Mouse (Mus musculus) layer of hippocampus, postnatal 14 days (tissue): ENCODE results near the gene Adgrg1. TPM values are rescaled to one million over a fixed set of nuclear protein-coding genes. Genes with fewer than 3 reads are reported as not detected.

Source experiments
- DNase-seq, 2 experiments: peaks; one replicate each; pipeline ENCODE4 v3.0.0; 2021 to 2022; ENCODE audit warnings: low spot score in 2 of 2, mixed read lengths in 1 of 2
- total RNA-seq, 2 experiments: library from RNA; stranded (reverse); gene quantifications; 2 replicates each; pipeline ENCODE4 v1.2.3; 2021

The Adgrg1 gene
- total RNA-seq, 2 experiments from 2014 or later: 113 to 146 TPM

- DNase-seq: no peak
Measured at GRCm38 (mm10) chr8:94994510-94994909, 20.0 kb downstream of the Adgrg1 start.

- peak in 1 of 2 experiments; percentile 77 for DNase-seq
Measured at GRCm38 (mm10) chr8:94995336-94995893, 20.9 kb downstream of the Adgrg1 start.

GRCm38 (mm10) chr8:94996037-94996436 is 21.5 kb downstream of the Adgrg1 start:
- no peak for DNase-seq

GRCm38 (mm10) chr8:94996899-94997856 is 22.6 kb downstream of the Adgrg1 start:
- DNase-seq: no peak

GRCm38 (mm10) chr8:94997857-94998243 is 23.3 kb downstream of the Adgrg1 start:
- no peak for DNase-seq

- no peak for DNase-seq
Measured at GRCm38 (mm10) chr8:94998431-94998830, 23.9 kb downstream of the Adgrg1 start.

- no peak for DNase-seq
Measured at GRCm38 (mm10) chr8:94999004-94999403, 24.5 kb downstream of the Adgrg1 start.

GRCm38 (mm10) chr8:94999956-95000355 is 25.4 kb downstream of the Adgrg1 start:
- DNase-seq: no peak

- DNase-seq: no peak
Measured at GRCm38 (mm10) chr8:95000684-95001083, 26.1 kb downstream of the Adgrg1 start.

GRCm38 (mm10) chr8:95001165-95001564 is 26.6 kb downstream of the Adgrg1 start:
- DNase-seq: no peak

- DNase-seq: peak in 1 of 2 experiments; percentile 84
Measured at GRCm38 (mm10) chr8:95001655-95002054, 27.1 kb downstream of the Adgrg1 start.

GRCm38 (mm10) chr8:95002089-95002655 is 27.6 kb downstream of the Adgrg1 start:
- no peak for DNase-seq

- no peak for DNase-seq
Measured at GRCm38 (mm10) chr8:95012442-95012919, 37.9 kb downstream of the Adgrg1 start.

- DNase-seq: no peak
Measured at GRCm38 (mm10) chr8:95015866-95016265, 41.3 kb downstream of the Adgrg1 start.

- DNase-seq: no peak
Measured at GRCm38 (mm10) chr8:95016684-95017083, 42.1 kb downstream of the Adgrg1 start.

GRCm38 (mm10) chr8:95017451-95017850 is 42.9 kb downstream of the Adgrg1 start, which contains the start of gene Adgrg3:
Gene Adgrg3 (plus strand): TSS chr8:95017692.
- no peak for DNase-seq

- DNase-seq: no peak
Measured at GRCm38 (mm10) chr8:95017969-95018635, 43.6 kb downstream of the Adgrg1 start.

GRCm38 (mm10) chr8:95020293-95020777 is 45.8 kb downstream of the Adgrg1 start:
- DNase-seq: no peak

- DNase-seq: no peak
Measured at GRCm38 (mm10) chr8:95020821-95021220, 46.3 kb downstream of the Adgrg1 start.

- DNase-seq: no peak
Measured at GRCm38 (mm10) chr8:95023201-95023600, 48.6 kb downstream of the Adgrg1 start.

GRCm38 (mm10) chr8:95024387-95024786 is 49.8 kb downstream of the Adgrg1 start:
- DNase-seq: no peak
